Mouse (Mus musculus): Measurements from ENCODE around the gene Ispd. TPM values are rescaled to one million over a fixed set of nuclear protein-coding genes. Genes with fewer than 3 reads are reported as not detected.
A peak's percentile ranks its signal among the peaks of the same experiment; 100 is the strongest.
"Not testable (repeated sequence)": the region's sequence is repeated elsewhere in the genome, so short reads cannot be mapped to it uniquely, and the experiment has no call there.

Gene Ispd
- polyA plus RNA-seq, 1 experiment from 2014 or later: 11.6 TPM

DNA sequence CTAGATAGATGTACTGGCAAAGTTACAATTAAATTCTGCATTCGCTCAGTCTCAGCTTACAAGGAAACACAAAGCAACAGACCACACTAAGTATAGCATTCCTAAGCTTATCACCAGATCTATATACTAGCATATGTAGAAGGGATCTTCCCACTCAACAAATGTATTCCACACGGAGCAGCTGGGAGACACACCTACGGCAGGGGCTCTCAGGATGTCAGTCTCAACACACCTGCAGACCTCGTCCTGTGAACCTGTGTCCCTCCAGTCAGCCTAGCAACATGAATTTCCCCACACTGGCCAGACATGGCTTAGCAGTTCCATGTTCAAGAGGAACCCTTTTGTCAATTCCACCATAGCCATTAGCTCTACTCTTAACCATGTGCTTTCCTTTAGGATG is 4.9 kb upstream of the Ispd start:
- H3K4me1 ChIP-seq (ENCODE audit: control insufficient read depth, insufficient read depth, low read length); H3K4me3 ChIP-seq (ENCODE audit: low read depth, low read length); H3K36me3 ChIP-seq (ENCODE audit: control insufficient read depth, insufficient read depth, low read length); H3K27me3 ChIP-seq (ENCODE audit: control insufficient read depth, insufficient read depth, low read length); H3K9me3 ChIP-seq (replicated peaks; ENCODE audit: control insufficient read depth, low read length); ATAC-seq (replicated peaks; ENCODE audit: insufficient number of reproducible peaks, low FRiP score, low TSS enrichment); H3K27ac ChIP-seq (ENCODE audit: low read depth, low read length); H3K4me2 ChIP-seq; H3K9ac ChIP-seq (ENCODE audit: low read depth, low read length): not testable (repeated sequence)
- 64% methylated on average over 3 of the region's 4 CpGs for WGBS (ENCODE audit: insufficient replicate concordance)

- H3K27me3 ChIP-seq (ENCODE audit: control insufficient read depth, insufficient read depth, low read length): no peaks in the 10 kb centered on the region
- no peak overlapping the region for H3K4me3 ChIP-seq (ENCODE audit: low read depth, low read length)
- H3K4me1 ChIP-seq (ENCODE audit: control insufficient read depth, insufficient read depth, low read length): 0 out of 2 replicates have a peak, but pooled peaks cover 3% of the 10 kb centered on the region
- H3K36me3 ChIP-seq (ENCODE audit: control insufficient read depth, insufficient read depth, low read length): no peaks in the 10 kb centered on the region
- 62% methylated on average over 3 of the region's 3 CpGs for WGBS (ENCODE audit: insufficient replicate concordance)
- no peak overlapping the region for H3K27ac ChIP-seq (ENCODE audit: low read depth, low read length)
- H3K9ac ChIP-seq (ENCODE audit: low read depth, low read length): no peak overlapping the region
- no peaks in the 10 kb centered on the region for H3K9me3 ChIP-seq (replicated peaks; ENCODE audit: control insufficient read depth, low read length)
- no peak overlapping the region for H3K4me2 ChIP-seq
- ATAC-seq (replicated peaks; ENCODE audit: insufficient number of reproducible peaks, low FRiP score, low TSS enrichment): no peak
Measured at GRCm38 (mm10) chr12:36380254-36380653, 996 bp upstream of the Ispd start.

DNA sequence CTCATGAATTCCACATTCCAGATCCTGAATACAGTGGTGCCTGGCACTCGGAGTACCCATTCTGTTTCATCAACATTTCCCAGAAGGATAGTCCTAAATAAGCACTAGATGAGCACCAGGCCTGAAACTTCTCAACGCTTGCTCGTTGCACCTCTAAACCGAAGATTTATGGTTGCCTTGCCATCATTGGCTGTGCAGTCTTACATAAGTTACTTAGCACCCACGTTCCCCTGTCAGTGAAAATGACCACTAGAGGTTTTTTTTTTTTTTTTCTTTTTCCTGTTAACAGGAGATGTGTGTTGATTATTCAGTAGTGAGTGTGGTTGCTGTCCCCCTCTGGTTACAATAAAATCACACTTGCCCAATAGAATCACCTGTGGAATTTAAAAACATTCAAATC is 444 bp upstream of the Ispd start:
- Histone ChIP-seq H3K27ac (ENCODE audit: low read depth, low read length) (no peak overlapping the region), H3K9ac (ENCODE audit: low read depth, low read length) (no peak overlapping the region)
- ATAC-seq (replicated peaks; ENCODE audit: insufficient number of reproducible peaks, low FRiP score, low TSS enrichment): no peak

DNA sequence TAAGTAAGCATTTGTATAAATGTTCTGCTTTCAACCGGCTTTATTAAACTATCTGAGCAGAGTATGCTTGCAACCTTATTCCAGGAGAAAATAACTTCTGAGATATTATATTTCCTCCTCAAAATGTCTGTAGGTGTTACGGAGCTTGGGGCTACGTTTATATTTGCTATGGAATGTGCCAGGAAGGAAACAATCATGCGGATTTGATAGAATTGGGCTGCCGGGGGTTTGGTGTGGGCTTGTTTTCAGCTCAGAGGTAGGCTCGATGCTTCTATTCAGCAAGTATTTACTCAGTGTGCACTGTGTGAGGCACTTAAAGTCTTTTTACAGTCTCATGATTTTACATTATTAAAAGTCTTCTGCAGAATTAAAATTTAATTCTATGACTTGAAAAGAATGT is 4.1 kb downstream of the Ispd start:
- H3K27me3 ChIP-seq (ENCODE audit: control insufficient read depth, insufficient read depth, low read length): no peaks in the 10 kb centered on the region
- WGBS (ENCODE audit: insufficient replicate concordance): 64% methylated on average over 6 of the region's 6 CpGs

More for the DNA sequence above, 444 bp upstream of the Ispd start:
- peak overlapping the region; percentile 61 for H3K4me2 ChIP-seq
- WGBS (ENCODE audit: insufficient replicate concordance): 71% methylated on average over 5 of the region's 5 CpGs
- 0 out of 2 replicates have a peak, but pooled peaks cover 3% of the 10 kb centered on the region for H3K4me1 ChIP-seq (ENCODE audit: control insufficient read depth, insufficient read depth, low read length)
- no peaks in the 10 kb centered on the region for H3K9me3 ChIP-seq (replicated peaks; ENCODE audit: control insufficient read depth, low read length)
- H3K27me3 ChIP-seq (ENCODE audit: control insufficient read depth, insufficient read depth, low read length): no peaks in the 10 kb centered on the region
- no peaks in the 10 kb centered on the region for H3K36me3 ChIP-seq (ENCODE audit: control insufficient read depth, insufficient read depth, low read length)
- H3K4me3 ChIP-seq (ENCODE audit: low read depth, low read length): peak overlapping the region; percentile 58; the same call in 1 of the 2 replicates

DNA sequence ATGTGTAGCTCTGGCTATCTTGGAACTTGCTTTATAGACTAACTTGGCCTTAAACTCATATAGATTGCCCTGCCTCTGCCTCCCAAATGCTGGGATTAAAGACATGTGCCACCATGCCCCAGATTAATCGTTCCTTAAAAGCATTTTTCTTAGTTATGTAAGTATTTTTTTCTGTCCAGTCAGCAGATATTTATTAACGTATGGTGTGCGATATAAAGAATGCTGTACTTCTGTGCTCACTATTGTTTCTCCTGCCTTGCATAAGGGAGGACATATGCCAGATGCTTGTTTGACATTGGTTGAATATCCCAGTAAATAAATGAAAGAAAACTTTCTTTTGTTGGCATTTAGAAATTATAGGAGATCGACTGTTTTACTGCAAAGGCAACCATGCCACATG is 5.7 kb downstream of the Ispd start:
- Histone ChIP-seq H3K27me3 (ENCODE audit: control insufficient read depth, insufficient read depth, low read length) (no peaks in the 10 kb centered on the region), H3K9ac (ENCODE audit: low read depth, low read length) (no peak overlapping the region), H3K4me3 (ENCODE audit: low read depth, low read length) (no peak overlapping the region), H3K36me3 (ENCODE audit: control insufficient read depth, insufficient read depth, low read length) (no peaks in the 10 kb centered on the region), H3K4me1 (ENCODE audit: control insufficient read depth, insufficient read depth, low read length) (no peaks in the 10 kb centered on the region), H3K4me2 (no peak overlapping the region), H3K27ac (ENCODE audit: low read depth, low read length) (no peak overlapping the region), H3K9me3 (replicated peaks; ENCODE audit: control insufficient read depth, low read length) (peaks cover under 1% of the 10 kb centered on the region; the same call in 1 of the 2 replicates)
- WGBS (ENCODE audit: insufficient replicate concordance): 83% methylated on average over 4 of the region's 4 CpGs
- no peak for ATAC-seq (replicated peaks; ENCODE audit: insufficient number of reproducible peaks, low FRiP score, low TSS enrichment)

More for the DNA sequence above, 4.1 kb downstream of the Ispd start:
- Histone ChIP-seq H3K36me3 (ENCODE audit: control insufficient read depth, insufficient read depth, low read length) (no peaks in the 10 kb centered on the region), H3K9me3 (replicated peaks; ENCODE audit: control insufficient read depth, low read length) (no peaks in the 10 kb centered on the region), H3K4me3 (ENCODE audit: low read depth, low read length) (no peak overlapping the region), H3K4me1 (ENCODE audit: control insufficient read depth, insufficient read depth, low read length) (0 out of 2 replicates have a peak, but pooled peaks cover 3% of the 10 kb centered on the region), H3K27ac (ENCODE audit: low read depth, low read length) (no peak overlapping the region), H3K9ac (ENCODE audit: low read depth, low read length) (no peak overlapping the region), H3K4me2 (no peak overlapping the region)
- no peak for ATAC-seq (replicated peaks; ENCODE audit: insufficient number of reproducible peaks, low FRiP score, low TSS enrichment)

GRCm38 (mm10) chr12:36395115-36395514 is 13.9 kb downstream of the Ispd start:
- Histone ChIP-seq H3K4me1 (ENCODE audit: control insufficient read depth, insufficient read depth, low read length) (no peaks in the 10 kb centered on the region), H3K27ac (ENCODE audit: low read depth, low read length) (no peak overlapping the region), H3K9ac (ENCODE audit: low read depth, low read length) (no peak overlapping the region), H3K4me3 (ENCODE audit: low read depth, low read length) (no peak overlapping the region), H3K27me3 (ENCODE audit: control insufficient read depth, insufficient read depth, low read length) (no peaks in the 10 kb centered on the region), H3K4me2 (no peak overlapping the region), H3K9me3 (replicated peaks; ENCODE audit: control insufficient read depth, low read length) (peaks cover 2% of the 10 kb centered on the region; the same call in 1 of the 2 replicates), H3K36me3 (ENCODE audit: control insufficient read depth, insufficient read depth, low read length) (no peaks in the 10 kb centered on the region; the same call in 1 of the 2 replicates)
- no peak for ATAC-seq (replicated peaks; ENCODE audit: insufficient number of reproducible peaks, low FRiP score, low TSS enrichment)
- 82% methylated on average over 2 of the region's 2 CpGs for WGBS (ENCODE audit: insufficient replicate concordance)

DNA sequence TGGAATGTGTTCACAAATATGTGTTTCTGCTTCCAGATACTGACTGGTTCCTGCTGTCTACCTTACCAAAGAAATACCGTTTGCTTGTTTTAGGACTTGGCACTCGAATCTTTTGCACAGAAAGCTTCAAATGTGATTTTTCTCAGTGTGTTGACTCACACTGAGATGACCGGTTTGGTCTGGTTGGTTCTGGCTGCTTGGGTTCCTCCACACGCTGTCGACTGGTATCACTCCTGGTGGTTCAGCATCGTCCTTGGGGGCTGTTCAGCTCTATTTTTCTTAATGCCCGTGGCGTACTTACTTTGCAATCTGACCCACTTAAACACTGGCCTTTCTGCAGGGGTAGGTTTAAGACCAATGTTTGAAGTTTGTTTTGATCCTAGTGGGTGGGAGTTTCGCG is 42.4 kb downstream of the Ispd start:
- H3K36me3 ChIP-seq (ENCODE audit: control insufficient read depth, insufficient read depth, low read length): no peaks in the 10 kb centered on the region
- no peak for ATAC-seq (replicated peaks; ENCODE audit: insufficient number of reproducible peaks, low FRiP score, low TSS enrichment)
- H3K9me3 ChIP-seq (replicated peaks; ENCODE audit: control insufficient read depth, low read length): no peaks in the 10 kb centered on the region
- no peak overlapping the region for H3K4me2 ChIP-seq
- no peaks in the 10 kb centered on the region for H3K27me3 ChIP-seq (ENCODE audit: control insufficient read depth, insufficient read depth, low read length)
- no peak overlapping the region for H3K4me3 ChIP-seq (ENCODE audit: low read depth, low read length)
- no peak overlapping the region for H3K9ac ChIP-seq (ENCODE audit: low read depth, low read length)
- no peak overlapping the region for H3K27ac ChIP-seq (ENCODE audit: low read depth, low read length)
- WGBS (ENCODE audit: insufficient replicate concordance): 78% methylated on average over 10 of the region's 10 CpGs
- no peaks in the 10 kb centered on the region for H3K4me1 ChIP-seq (ENCODE audit: control insufficient read depth, insufficient read depth, low read length)

DNA sequence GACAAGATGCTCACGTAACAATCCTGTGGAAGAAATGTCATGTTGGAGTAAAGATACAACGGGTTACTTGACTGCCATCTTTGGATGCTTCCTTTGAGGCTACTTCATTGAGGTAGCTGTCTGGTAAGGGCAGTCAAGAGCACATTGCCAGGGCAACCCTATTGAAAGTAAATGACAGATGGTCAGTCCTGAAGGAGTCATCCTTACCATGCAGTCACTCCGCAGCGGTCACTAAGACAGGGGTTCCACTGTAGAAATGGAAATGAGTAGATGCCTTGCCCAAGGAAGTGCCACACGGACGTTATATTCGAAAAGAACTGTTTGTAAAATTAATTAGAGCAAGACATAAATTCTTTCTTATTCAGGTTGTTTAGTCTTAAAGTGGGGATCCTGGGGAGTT is 44.0 kb downstream of the Ispd start:
- no peak for ATAC-seq (replicated peaks; ENCODE audit: insufficient number of reproducible peaks, low FRiP score, low TSS enrichment)
- H3K9me3 ChIP-seq (replicated peaks; ENCODE audit: control insufficient read depth, low read length): no peaks in the 10 kb centered on the region
- no peak overlapping the region for H3K9ac ChIP-seq (ENCODE audit: low read depth, low read length)
- H3K4me2 ChIP-seq: no peak overlapping the region
- 84% methylated on average over 7 of the region's 7 CpGs for WGBS (ENCODE audit: insufficient replicate concordance)
- no peaks in the 10 kb centered on the region for H3K4me1 ChIP-seq (ENCODE audit: control insufficient read depth, insufficient read depth, low read length)
- no peak overlapping the region for H3K27ac ChIP-seq (ENCODE audit: low read depth, low read length)
- no peak overlapping the region for H3K4me3 ChIP-seq (ENCODE audit: low read depth, low read length)
- H3K27me3 ChIP-seq (ENCODE audit: control insufficient read depth, insufficient read depth, low read length): no peaks in the 10 kb centered on the region
- no peaks in the 10 kb centered on the region for H3K36me3 ChIP-seq (ENCODE audit: control insufficient read depth, insufficient read depth, low read length)

DNA sequence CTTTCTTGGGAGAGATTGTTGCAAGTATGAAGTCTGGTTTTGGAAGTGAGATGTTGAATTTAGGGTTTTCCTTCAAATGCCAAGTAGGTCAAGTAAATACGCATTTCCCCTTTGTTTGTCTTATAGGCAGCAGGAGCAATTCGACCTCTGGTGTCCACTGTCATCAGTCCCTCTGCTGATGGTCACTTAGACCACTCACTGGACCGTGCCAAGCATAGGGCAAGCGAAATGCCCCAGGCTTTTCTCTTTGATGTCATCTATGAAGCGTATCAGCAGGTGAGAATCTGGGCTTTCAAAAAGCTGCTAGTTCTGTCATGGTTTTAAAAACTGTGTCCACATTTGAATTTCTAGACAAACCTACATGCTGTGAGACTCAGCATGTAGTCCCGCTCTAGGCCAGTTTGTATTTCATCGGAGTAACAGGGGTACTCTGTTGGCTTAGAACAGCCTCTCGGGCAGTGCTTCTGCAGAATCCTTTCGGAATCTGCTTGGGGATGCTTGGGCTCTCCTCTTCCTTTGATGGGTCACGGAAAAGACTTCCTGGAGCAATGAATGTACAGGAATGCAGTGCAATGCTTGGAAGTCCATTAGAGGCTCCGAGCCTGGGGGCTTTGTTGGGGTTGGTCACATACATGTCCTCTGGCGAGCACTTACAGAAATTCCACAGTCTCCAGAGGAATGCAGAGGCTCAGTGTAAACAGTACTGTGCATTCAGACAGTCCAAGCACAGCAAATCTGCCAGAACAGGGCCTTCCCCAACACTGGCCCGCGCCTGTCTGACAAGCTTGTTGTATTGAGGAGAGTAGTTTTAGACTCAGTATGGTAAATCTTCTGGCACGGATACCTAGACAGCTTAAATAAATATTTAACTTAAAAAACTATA is 45.2 kb downstream of the Ispd start:
- H3K9me3 ChIP-seq (replicated peaks; ENCODE audit: control insufficient read depth, low read length): no peaks in the 10 kb centered on the region
- 69% methylated on average over 15 of the region's 15 CpGs for WGBS (ENCODE audit: insufficient replicate concordance)
- no peak overlapping the region for H3K27ac ChIP-seq (ENCODE audit: low read depth, low read length)
- no peak overlapping the region for H3K9ac ChIP-seq (ENCODE audit: low read depth, low read length)
- no peak overlapping the region for H3K4me2 ChIP-seq
- no peak for ATAC-seq (replicated peaks; ENCODE audit: insufficient number of reproducible peaks, low FRiP score, low TSS enrichment)
- H3K4me1 ChIP-seq (ENCODE audit: control insufficient read depth, insufficient read depth, low read length): no peaks in the 10 kb centered on the region
- no peaks in the 10 kb centered on the region for H3K27me3 ChIP-seq (ENCODE audit: control insufficient read depth, insufficient read depth, low read length)
- H3K4me3 ChIP-seq (ENCODE audit: low read depth, low read length): no peak overlapping the region
- no peaks in the 10 kb centered on the region for H3K36me3 ChIP-seq (ENCODE audit: control insufficient read depth, insufficient read depth, low read length)
